12 mouse cellular contexts compared by ENCODE assay signal in the genomic region with DNA sequence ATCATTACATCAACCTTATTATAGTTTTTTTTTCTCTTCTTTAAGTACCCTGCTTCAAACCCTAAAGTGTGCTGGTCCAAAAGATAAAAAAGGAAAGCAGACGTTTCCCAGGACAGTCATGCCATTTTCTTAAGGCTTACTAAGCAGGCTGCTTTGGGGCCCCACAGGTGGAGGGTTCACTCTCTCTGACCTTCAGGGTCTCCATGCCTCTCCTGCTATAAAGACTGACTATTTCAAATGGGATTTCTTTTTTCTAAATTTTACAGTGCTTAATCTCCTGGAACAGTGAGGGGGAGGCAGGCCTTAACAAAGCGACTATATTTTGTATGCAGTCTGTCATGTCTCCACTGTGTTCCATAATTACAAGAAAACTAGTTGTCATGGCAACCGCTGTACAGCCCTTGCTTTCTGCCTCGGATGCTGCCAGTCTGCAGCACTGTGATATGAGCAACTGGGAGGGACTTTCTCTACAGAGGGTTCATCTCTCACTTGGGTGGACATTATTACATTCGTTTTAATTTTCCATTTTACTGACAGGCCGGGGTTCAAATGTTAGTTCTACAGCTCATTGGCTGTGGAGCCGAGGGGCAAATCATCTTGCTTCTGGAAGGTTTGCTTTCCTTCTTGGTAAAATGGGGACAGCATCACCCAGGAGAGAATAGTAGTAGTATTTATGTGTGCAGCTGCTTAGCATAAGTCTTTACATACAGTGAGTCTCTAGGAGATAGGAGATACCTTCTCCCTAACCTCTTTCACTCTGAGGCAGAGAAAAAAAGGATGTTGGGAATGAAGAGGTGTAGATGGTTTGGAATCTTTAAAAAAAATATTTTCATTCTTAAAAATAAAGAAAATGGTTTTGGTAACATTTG. TPM values are rescaled to one million over a fixed set of nuclear protein-coding genes. Genes with fewer than 3 reads are reported as not detected.
A peak's percentile ranks its signal among the peaks of the same experiment; 100 is the strongest.
DNase-seq lines count a peak whose midpoint lies in the region; ATAC-seq lines count a peak whose summit lies in the region.
"Had no signal": no experiment of that assay in that cellular context is flagged by ENCODE, and none has a peak within 500 bp of the region (broad histone marks: within the 10 kb centered on the region; RNA-seq: fewer than 3 reads in every experiment).

No protein-coding gene starts in this region.

- no peaks in the 10 kb centered on the region for H3K9me3 ChIP-seq in forebrain, embryonic 14.5 days (replicated peaks; ENCODE audit: control insufficient read depth, low read length)
- H3K9me3 ChIP-seq: embryonic facial prominence, embryonic 15.5 days had no signal

- WGBS in forebrain, embryonic 14.5 days = 41% methylated on average over 7 of the region's 7 CpGs

- peak overlapping the region; percentile 34 for H3K4me2 ChIP-seq in forebrain, embryonic 14.5 days (ENCODE audit: low read length)
- H3K4me2 ChIP-seq: embryonic facial prominence, embryonic 15.5 days had no signal

- H3K4me1 ChIP-seq in forebrain, embryonic 14.5 days (ENCODE audit: control insufficient read depth, insufficient read depth, low read length) = peaks cover 34% of the 10 kb centered on the region

- peak; percentile 96 for ATAC-seq in forebrain, embryonic 14.5 days
- ATAC-seq: liver, postnatal 0 days had no signal

- H3K9ac ChIP-seq in forebrain, embryonic 14.5 days (ENCODE audit: low read length) = peak overlapping the region; percentile 45; the same call in 1 of the 2 replicates
- H3K9ac ChIP-seq: embryonic facial prominence, embryonic 15.5 days; liver, postnatal 0 days had no signal

- H3K4me3 ChIP-seq in forebrain, embryonic 14.5 days (ENCODE audit: low read depth, low read length) = no peak overlapping the region
- H3K4me3 ChIP-seq: embryonic facial prominence, embryonic 15.5 days had no signal

- no peaks in the 10 kb centered on the region for H3K27me3 ChIP-seq in forebrain, embryonic 14.5 days (replicated peaks; ENCODE audit: control insufficient read depth, insufficient read depth, low read length)
- H3K27me3 ChIP-seq: embryonic facial prominence, embryonic 15.5 days had no signal

- peak; percentile 62 to 88 for DNase-seq in layer of hippocampus, adult 18-20 months (ENCODE audit: low spot score in 2 of 2)
- DNase-seq in layer of hippocampus, postnatal 10 days (ENCODE audit: low spot score in 2 of 2) = no peak
- peak; percentile 97 for DNase-seq in forebrain, embryonic 14.5 days (ENCODE audit: low spot score)
- DNase-seq in left cerebral cortex, postnatal 25 days (ENCODE audit: low spot score in 2 of 2) = peak; percentile 75 to 93
- peak; percentile 58 to 65 for DNase-seq in right cerebral cortex, adult 2 months (ENCODE audit: low spot score in 2 of 2)
- no peak for DNase-seq in natural killer cell, adult 2 months (ENCODE audit: low spot score in 2 of 2)
- no peak for DNase-seq in lung, adult 18-20 months
- DNase-seq in urinary bladder, postnatal 10 days (ENCODE audit: low spot score) = no peak
- DNase-seq: kidney, postnatal 36 days; liver, postnatal 0 days had no signal

- intact Hi-C loops in left cerebral cortex, postnatal 25 days (cut with DNase I) = no loop called here

- H3K27ac ChIP-seq in forebrain, embryonic 14.5 days (ENCODE audit: low read depth, low read length) = peak overlapping the region; percentile 90
- H3K27ac ChIP-seq: embryonic facial prominence, embryonic 15.5 days; stomach, postnatal 0 days had no signal

- H3K36me3 ChIP-seq in forebrain, embryonic 14.5 days (ENCODE audit: control insufficient read depth, insufficient read depth, low read length) = peaks cover 23% of the 10 kb centered on the region
- H3K36me3 ChIP-seq: embryonic facial prominence, embryonic 15.5 days had no signal

RNA-seq across cellular contexts. Expression of a gene that starts 27.4 kb away (rescaled TPM):
- 100 to 1,000 TPM; 720 to 722 TPM for total RNA-seq in layer of hippocampus, adult 18-20 months (2021)
- 100 to 1,000 TPM; 848 to 920 TPM for total RNA-seq in layer of hippocampus, postnatal 10 days (2021)
- 304 and 315 TPM in 2 replicates for polyA plus RNA-seq in forebrain, embryonic 14.5 days (2014; fragmentation: Nextera tagmentation; extraction: Ambion mirVana)
- total RNA-seq in left cerebral cortex, postnatal 25 days (2021) = 100 to 1,000 TPM; 662 to 666 TPM
- polyA plus RNA-seq: liver, postnatal 0 days had no signal

Comparison
In these comparisons a context has a peak if more than half of its experiments do, and no peak if none do; other contexts are left out.
1. DNase-seq: peak in layer of hippocampus, adult 18-20 months (2 of 2), forebrain, embryonic 14.5 days (single experiment), left cerebral cortex, postnatal 25 days (2 of 2) and right cerebral cortex, adult 2 months (2 of 2); none in layer of hippocampus, postnatal 10 days (0 of 2), natural killer cell, adult 2 months (0 of 2), lung, adult 18-20 months (0 of 2) and urinary bladder, postnatal 10 days (single experiment).